Mouse (Mus musculus) frontal cortex, postnatal 14 days (tissue): ENCODE measurements around the gene Asb6.

Experiments used
- DNase-seq, 2 experiments: peaks; one replicate each; pipeline ENCODE4 v3.0.0; 2022; ENCODE audit warnings: low spot score in 2 of 2

Gene Asb6

GRCm38 (mm10) chr2:30830283-30830795, at the start of gene Asb6:
Gene Asb6 (minus strand): TSS chr2:30830333.
- DNase-seq = no peak

GRCm38 (mm10) chr2:30879481-30879880, 49.3 kb upstream of the Asb6 start:
- DNase-seq = no peak

GRCm38 (mm10) chr2:30875621-30876432, 45.7 kb upstream of the Asb6 start:
- no peak for DNase-seq

- DNase-seq = no peak
Measured at GRCm38 (mm10) chr2:30875096-30875495, 45.0 kb upstream of the Asb6 start.

- no peak for DNase-seq
Measured at GRCm38 (mm10) chr2:30874445-30874844, 44.3 kb upstream of the Asb6 start.

- no peak for DNase-seq
Measured at GRCm38 (mm10) chr2:30872669-30873068, 42.5 kb upstream of the Asb6 start.

GRCm38 (mm10) chr2:30870863-30871262, 40.7 kb upstream of the Asb6 start:
- peak in 1 of 2 experiments; percentile 31 for DNase-seq

GRCm38 (mm10) chr2:30865426-30865825, 35.3 kb upstream of the Asb6 start:
- DNase-seq = no peak

GRCm38 (mm10) chr2:30864968-30865381, 34.8 kb upstream of the Asb6 start:
- no peak for DNase-seq

GRCm38 (mm10) chr2:30863574-30863973, 33.4 kb upstream of the Asb6 start:
- no peak for DNase-seq

- no peak for DNase-seq
Measured at GRCm38 (mm10) chr2:30862081-30862480, 31.9 kb upstream of the Asb6 start.

GRCm38 (mm10) chr2:30859782-30860181, 29.6 kb upstream of the Asb6 start:
- no peak for DNase-seq

GRCm38 (mm10) chr2:30857076-30857475, 26.9 kb upstream of the Asb6 start:
- no peak for DNase-seq

GRCm38 (mm10) chr2:30852771-30853313, 22.7 kb upstream of the Asb6 start:
- no peak for DNase-seq

- DNase-seq = no peak
Measured at GRCm38 (mm10) chr2:30850581-30850980, 20.4 kb upstream of the Asb6 start.

GRCm38 (mm10) chr2:30848184-30848583, 18.1 kb upstream of the Asb6 start:
- no peak for DNase-seq

GRCm38 (mm10) chr2:30846723-30847122, 16.6 kb upstream of the Asb6 start:
- DNase-seq = no peak

GRCm38 (mm10) chr2:30846236-30846635, 16.1 kb upstream of the Asb6 start:
- DNase-seq = no peak

- no peak for DNase-seq
Measured at GRCm38 (mm10) chr2:30845152-30846070, 15.3 kb upstream of the Asb6 start.

GRCm38 (mm10) chr2:30842615-30843014, 12.5 kb upstream of the Asb6 start:
- no peak for DNase-seq

- DNase-seq = no peak
Measured at GRCm38 (mm10) chr2:30836238-30836990, 6.3 kb upstream of the Asb6 start.
